13 mouse cellular contexts compared by ENCODE assay signal in the genomic region with DNA sequence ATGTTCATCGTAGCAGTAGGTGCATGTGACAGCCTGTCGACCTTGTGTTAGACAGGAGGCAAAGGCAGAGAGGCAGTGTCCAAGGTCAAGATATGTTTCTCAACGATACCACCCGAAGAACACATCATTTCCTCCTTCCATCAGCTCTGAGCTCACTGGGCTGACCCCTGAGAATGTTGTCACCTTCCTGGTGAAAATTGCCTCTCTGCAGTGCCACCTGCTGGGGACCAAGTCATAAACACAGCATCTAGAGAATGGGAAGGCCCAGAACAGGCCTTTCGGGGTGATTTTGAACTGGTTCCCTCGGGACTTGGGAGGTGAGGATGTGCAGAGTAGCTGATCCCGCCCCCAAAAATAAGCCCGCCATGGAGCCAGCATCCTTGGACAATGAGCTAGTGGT. TPM values are rescaled to one million over a fixed set of nuclear protein-coding genes. Genes with fewer than 3 reads are reported as not detected.
DNase-seq lines count a peak whose midpoint lies in the region; TF ChIP-seq lines count a peak whose summit lies in the region.
"Had no signal": no experiment of that assay in that cellular context is flagged by ENCODE, and none has a peak within 500 bp of the region (broad histone marks: within the 10 kb centered on the region; RNA-seq: fewer than 3 reads in every experiment).

No protein-coding gene starts in this region.

- DNase-seq in heart, postnatal 4 days = peak; percentile 10
- no peak for DNase-seq in heart, adult 8-10 months (ENCODE audit: low spot score)
- DNase-seq in lung, postnatal 10 days = peak; percentile 10
- no peak for DNase-seq in lung, postnatal 25 days (ENCODE audit: low spot score)
- peak; percentile 13 for DNase-seq in NIH3T3 (ENCODE audit: low read depth)
- no peak for DNase-seq in layer of hippocampus, adult 9-11 months
- no peak for DNase-seq in gastrocnemius, postnatal 14 days
- DNase-seq: spleen, adult 18-20 months had no signal

- H3K4me3 ChIP-seq in cortical plate, adult 2 months (ENCODE audit: insufficient read depth, low read length) = no peak overlapping the region
- H3K4me3 ChIP-seq: erythroblast, embryonic 14.5 days; hindbrain, embryonic 10.5 days; neural tube, embryonic 12.5 days had no signal

- TF ChIP-seq CTCF in cortical plate, adult 2 months (IDR thresholded peaks at IDR 0.05; ENCODE audit: extremely low read depth, insufficient read depth, low read length) = peak; percentile 48

- H3K4me1 ChIP-seq in cortical plate, adult 2 months (ENCODE audit: control insufficient read depth, insufficient read depth, low read length) = no peaks in the 10 kb centered on the region
- H3K4me1 ChIP-seq: hindbrain, embryonic 10.5 days; neural tube, embryonic 12.5 days had no signal

- H3K27ac ChIP-seq in cortical plate, adult 2 months (ENCODE audit: insufficient read depth, low read length) = no peak overlapping the region
- H3K27ac ChIP-seq: hindbrain, embryonic 10.5 days; neural tube, embryonic 12.5 days had no signal

- TF ChIP-seq POLR2A in cortical plate, adult 2 months (IDR thresholded peaks at IDR 0.05; ENCODE audit: extremely low read depth, insufficient read depth, low read length) = no peak

- intact Hi-C loops in gastrocnemius, postnatal 14 days (cut with DNase I; ENCODE audit: low total_unique reads) = no loop called here

RNA-seq across cellular contexts. Expression of a gene that starts 48.4 kb away (rescaled TPM):
- not detected for total RNA-seq in heart, postnatal 4 days (2021)
- not detected for total RNA-seq in heart, adult 8-10 months (2022)
- 20.5 and 20.9 TPM in 2 replicates for polyA plus RNA-seq in cortical plate, adult 2 months (2012; rRNA removed)
- not detected for total RNA-seq in gastrocnemius, postnatal 14 days (2021)
- total RNA-seq: gastrocnemius, adult 8-10 months had no signal
- polyA plus RNA-seq: erythroblast, embryonic 14.5 days had no signal

RNA-seq across cellular contexts. Expression of a gene that starts 49.0 kb away (rescaled TPM):
- 10 to 100 TPM; 11.9 to 12.1 TPM for total RNA-seq in heart, postnatal 4 days (2021)
- 10 to 100 TPM; 10.9 to 17.4 (median 13.9) TPM for total RNA-seq in heart, adult 8-10 months (2022)
- polyA plus RNA-seq in cortical plate, adult 2 months (2012; rRNA removed) = 21.3 and 32.0 TPM in 2 replicates
- total RNA-seq in gastrocnemius, postnatal 14 days (2021) = 10 to 100 TPM in 1 of 2 experiments, 1 to 10 TPM in 1; 8.3 to 11.1 TPM

Comparison
In these comparisons a context has a peak if more than half of its experiments do, and no peak if none do; other contexts are left out.
1. DNase-seq: peak in heart, postnatal 4 days (single experiment), lung, postnatal 10 days (single experiment) and NIH3T3 (single experiment); none in heart, adult 8-10 months (single experiment), lung, postnatal 25 days (single experiment), layer of hippocampus, adult 9-11 months (single experiment) and gastrocnemius, postnatal 14 days (single experiment).